Mouse (Mus musculus) heart, postnatal 4 days (tissue): Measurements from ENCODE around the gene Rpl7l1. TPM values are rescaled to one million over a fixed set of nuclear protein-coding genes. Genes with fewer than 3 reads are reported as not detected.

Source experiments
- DNase-seq: peaks from one replicate; pipeline ENCODE4 v3.0.0; 2021
- total RNA-seq, 2 experiments: library from RNA; stranded (reverse); gene quantifications; 2 replicates each; pipeline ENCODE4 v1.2.3; 2021

Gene Rpl7l1
- total RNA-seq, 2 experiments from 2014 or later = 69.6 to 71.9 TPM

DNA sequence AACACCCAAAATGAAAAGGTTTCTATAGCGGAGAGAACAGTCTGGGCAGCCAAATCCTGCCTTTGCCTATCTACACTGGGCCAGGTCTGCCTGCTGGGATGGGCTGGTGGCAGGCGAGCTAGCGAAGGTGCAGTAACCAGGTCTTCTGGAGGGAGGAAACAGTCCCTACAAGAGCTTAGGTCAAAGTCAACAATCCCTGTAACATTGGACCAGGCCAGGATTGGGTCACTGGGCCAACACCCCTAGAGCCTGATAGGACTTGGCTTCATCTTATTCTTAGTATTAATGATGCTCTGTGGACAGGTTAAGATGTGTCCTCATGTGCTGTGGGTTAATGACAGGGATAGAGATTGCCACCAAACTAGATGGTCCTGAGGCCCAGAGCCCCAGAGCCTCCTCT lies 48.4 kb downstream of the Rpl7l1 start:
- no peak for DNase-seq

DNA sequence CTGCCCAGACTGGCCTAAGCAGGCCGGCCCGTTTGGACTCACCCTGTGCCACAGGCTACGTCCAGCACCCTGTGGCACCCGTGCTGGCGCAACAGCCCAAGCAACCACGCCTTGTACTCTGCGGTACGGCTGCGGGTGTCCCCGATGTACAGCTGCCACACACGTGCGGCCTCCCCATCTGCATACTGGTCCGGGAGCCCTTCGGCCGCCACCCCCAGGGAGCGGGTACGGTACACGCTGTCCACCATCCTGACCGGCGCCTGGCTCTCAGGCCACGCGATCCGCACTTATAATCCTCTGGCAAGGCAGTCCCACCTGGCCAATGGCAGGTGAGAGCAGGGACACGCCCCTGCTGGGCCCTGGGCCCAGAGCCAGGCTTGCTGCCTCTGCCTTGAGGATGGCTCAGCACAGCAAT lies 53.6 kb downstream of the Rpl7l1 start, which contains the start of gene Gnmt:
Gnmt (minus strand) TSS at position 265 of the 415 bp plus-strand sequence.
- peak; percentile 33 for DNase-seq

DNA sequence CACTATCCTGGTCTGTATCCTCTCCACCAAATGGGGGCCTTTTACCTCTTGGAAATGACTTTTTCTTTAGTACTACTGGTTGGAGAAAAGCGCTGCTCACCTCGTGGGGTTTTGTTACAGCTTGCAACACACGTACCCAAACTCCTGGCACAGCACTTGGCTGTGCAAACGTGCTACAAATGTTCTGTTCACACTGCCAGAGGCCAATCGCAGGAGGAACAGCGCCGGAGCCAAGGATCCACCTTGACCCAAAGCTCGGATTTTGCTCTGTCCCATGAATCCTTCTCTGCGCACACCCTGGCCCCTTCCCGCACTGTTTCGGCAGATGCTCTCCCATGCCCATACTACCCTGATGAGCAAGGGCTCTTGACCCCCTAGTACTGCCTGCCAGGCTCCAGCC lies 54.0 kb downstream of the Rpl7l1 start:
- no peak for DNase-seq

DNA sequence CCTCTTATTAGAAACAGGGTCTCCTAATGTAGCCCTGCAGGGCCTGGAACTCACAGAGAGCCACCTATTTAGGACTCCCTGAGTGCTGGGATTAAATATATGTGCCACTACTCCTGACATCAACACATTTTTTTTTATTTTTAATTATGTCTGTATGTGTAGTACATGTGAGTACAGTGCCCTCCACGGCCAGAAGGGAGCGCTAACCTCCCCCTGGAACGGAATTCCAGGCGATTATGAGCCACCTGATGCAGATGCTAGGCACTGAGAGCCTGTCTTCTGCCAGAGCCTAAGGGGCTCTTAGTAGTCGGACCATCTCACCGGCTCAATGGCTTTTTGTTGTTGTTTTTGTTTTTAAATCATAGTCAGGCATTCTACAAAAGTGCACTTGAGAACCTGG lies 54.5 kb downstream of the Rpl7l1 start:
- no peak for DNase-seq

DNA sequence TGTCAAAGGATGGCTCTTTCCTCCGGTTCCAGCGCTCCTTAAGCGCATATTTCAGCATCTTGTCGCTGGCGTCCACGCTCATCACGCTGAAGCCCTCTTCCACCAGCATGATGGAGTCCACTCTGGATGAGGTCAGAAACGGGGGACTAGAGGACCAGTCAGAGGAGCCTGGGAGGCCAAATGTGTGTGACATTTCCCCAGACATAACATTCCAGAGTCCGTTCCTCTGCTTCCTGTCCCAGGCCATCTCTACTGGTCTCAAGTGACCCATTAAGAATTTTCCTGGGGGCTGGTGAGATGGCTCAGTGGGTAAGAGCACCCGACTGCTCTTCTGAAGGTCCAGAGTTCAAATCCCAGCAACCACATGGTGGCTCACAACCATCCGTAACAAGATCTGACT lies 55.2 kb downstream of the Rpl7l1 start:
- no peak for DNase-seq

DNA sequence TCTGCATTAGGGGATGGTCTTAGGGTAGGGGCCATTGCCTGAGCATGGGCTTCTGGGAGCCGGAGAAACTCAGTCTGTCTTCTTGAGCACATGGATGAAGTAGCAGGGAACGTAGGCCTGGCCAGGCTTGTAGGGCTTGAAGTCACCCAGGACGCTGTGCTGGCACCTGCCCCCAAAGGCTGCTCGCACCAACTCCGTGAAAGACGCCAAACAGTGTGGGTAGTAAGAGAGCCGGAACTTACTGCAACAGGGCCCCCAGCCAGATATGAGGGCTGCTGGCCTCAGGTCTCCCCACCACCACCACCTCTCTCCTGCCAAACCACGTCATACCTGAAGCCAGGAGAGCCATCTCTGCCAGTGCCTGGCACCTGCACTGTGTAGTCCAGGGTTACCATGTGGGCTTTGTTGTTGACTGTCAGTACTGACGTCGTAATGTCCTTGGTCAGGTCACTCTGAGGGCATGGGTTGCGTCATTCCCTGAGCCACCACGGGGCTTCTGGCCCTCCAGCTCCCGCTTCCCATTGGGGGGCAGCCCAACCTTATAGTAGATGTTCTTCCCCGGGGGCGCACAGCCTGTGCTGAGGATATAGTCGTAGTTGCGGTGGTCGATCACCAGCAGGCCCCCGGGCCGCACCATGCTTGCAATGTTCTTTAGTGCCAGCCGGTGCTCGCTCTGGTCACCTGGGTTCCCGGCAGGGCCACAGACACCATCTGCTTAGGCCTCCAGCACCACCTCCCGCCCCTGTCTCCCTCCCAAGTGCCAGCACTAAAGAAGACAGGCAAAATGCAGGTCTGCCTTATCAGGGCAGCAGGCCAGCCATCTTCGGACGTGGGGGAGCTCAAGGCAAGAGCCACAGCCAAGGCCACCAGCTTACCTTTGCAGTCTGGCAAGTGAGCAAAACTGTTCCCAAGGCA lies 56.5 kb downstream of the Rpl7l1 start:
- no peak for DNase-seq

DNA sequence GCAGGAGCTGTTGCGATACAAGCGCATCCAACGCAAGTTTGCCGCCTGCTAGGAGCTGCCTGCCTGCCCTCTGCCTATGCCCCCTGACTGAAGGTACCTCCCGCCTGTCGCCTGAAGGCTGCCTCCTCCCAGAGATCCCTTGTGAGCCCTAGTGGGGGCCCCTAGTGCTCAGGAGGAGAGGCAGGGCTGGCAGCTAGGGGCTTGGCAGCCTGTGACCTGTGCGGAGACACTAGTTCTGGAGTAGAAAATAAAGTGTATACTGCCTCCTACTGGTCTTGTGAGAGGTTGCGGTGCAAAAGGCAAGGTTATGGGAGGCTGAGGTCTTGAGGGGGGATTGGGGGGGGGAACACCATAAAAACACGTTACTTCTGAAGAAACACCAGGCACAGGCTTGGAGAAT lies 57.2 kb downstream of the Rpl7l1 start:
- DNase-seq = peak; percentile 54

DNA sequence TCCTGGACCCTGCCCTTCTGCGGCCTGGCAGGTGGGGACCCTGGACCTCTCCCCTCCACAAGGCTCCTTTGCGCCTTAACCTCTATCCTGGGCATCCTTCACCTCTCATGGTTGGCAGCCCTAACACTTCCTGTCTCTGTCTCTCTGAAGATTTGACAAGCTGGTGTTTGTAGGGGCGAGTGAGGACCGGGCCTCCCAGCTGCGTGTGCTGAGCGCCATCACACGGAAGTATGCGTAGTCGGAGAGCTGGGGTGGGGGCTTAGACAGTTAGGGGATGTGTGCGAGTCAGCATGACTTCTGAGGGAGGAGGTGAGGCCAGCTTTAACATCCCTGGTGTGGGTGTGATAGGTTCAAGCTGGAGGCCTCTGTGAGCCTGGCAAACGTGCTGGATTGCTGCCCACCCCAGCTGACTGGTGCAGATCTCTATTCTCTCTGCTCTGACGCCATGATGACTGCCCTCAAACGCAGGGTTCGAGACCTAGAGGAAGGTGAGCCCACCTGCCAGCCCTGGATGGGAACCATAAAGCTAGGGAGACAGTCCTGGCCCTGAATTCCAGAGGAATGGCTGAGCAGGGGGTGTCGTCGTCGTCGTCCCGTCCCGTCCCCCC lies 57.9 kb downstream of the Rpl7l1 start:
- no peak for DNase-seq

Other genes starting within 250 kb of the Rpl7l1 start
- 10 to 100 TPM; 12.0 to 12.6 TPM for gene Cul9, start 236.3 kb downstream of the Rpl7l1 start, total RNA-seq
- gene Srf, start 226.5 kb downstream of the Rpl7l1 start, total RNA-seq = 100 to 1,000 TPM; 184 to 210 TPM
- 10 to 100 TPM; 34.8 to 36.2 TPM for gene Ptk7, start 153.2 kb downstream of the Rpl7l1 start, total RNA-seq
- gene Klc4, start 136.7 kb downstream of the Rpl7l1 start, total RNA-seq = 10 to 100 TPM; 18.9 TPM
- gene Mrpl2, start 136.4 kb downstream of the Rpl7l1 start, total RNA-seq = 100 to 1,000 TPM; 107 to 109 TPM
- gene Cul7, start 132.3 kb downstream of the Rpl7l1 start, total RNA-seq = 10 to 100 TPM; 65.5 to 66.6 TPM
- gene Rrp36, start 108.3 kb downstream of the Rpl7l1 start, total RNA-seq = 10 to 100 TPM; 16.7 TPM
- 10 to 100 TPM; 62.9 to 66.8 TPM for gene Mea1, start 103.9 kb downstream of the Rpl7l1 start, total RNA-seq
- gene Klhdc3, start 101.8 kb downstream of the Rpl7l1 start, total RNA-seq = 100 to 1,000 TPM; 138 to 140 TPM
- gene Ppp2r5d, start 77.6 kb downstream of the Rpl7l1 start, total RNA-seq = 10 to 100 TPM; 41.5 to 42.9 TPM
- 10 to 100 TPM; 12.0 to 14.4 TPM for gene Pex6, start 71.2 kb downstream of the Rpl7l1 start, total RNA-seq
- gene Gnmt, start 53.5 kb downstream of the Rpl7l1 start, total RNA-seq = under 1 TPM; 0.55 to 0.74 TPM
- 10 to 100 TPM; 29.4 to 29.7 TPM for gene Cnpy3, start 30.5 kb downstream of the Rpl7l1 start, total RNA-seq
- gene Ptcra, start 19.0 kb downstream of the Rpl7l1 start, total RNA-seq = not detected
- gene 2310039H08Rik, start 10.0 kb downstream of the Rpl7l1 start, total RNA-seq = 10 to 100 TPM; 28.6 to 29.9 TPM
- 10 to 100 TPM; 11.8 to 14.0 TPM for gene Bicral, start 75.8 kb upstream of the Rpl7l1 start, total RNA-seq
- 10 to 100 TPM; 23.5 to 26.2 TPM for gene Tbcc, start 108.0 kb upstream of the Rpl7l1 start, total RNA-seq
- gene Prph2, start 127.8 kb upstream of the Rpl7l1 start, total RNA-seq = not detected
- gene Ubr2, start 227.9 kb upstream of the Rpl7l1 start, total RNA-seq = 10 to 100 TPM; 44.9 to 49.5 TPM